Mouse (Mus musculus): ENCODE data around the gene Lpar3. TPM values are rescaled to one million over a fixed set of nuclear protein-coding genes. Genes with fewer than 3 reads are reported as not detected.

Lpar3 gene
- total and polyA plus RNA-seq, 3 experiments: 0.11 TPM; not detected in 2

DNA sequence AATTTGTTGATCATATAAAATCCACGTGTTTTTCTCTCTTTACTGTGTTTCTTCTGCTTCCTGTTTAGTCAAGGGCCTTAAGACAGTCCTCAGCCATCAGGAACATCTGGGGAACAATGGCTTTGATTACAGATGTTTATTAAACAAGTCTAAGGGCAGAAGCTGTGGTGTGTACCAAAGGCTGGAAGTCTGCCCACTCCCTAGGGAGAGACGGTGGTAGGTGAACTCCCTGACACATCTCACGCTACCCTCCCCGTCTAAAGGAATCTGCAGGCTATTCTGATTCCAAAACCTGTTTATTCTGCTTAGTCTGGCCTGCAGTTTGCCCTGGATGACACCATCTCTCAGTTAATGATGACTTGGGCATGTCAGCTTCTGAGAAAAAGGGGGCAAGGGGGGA, 13.0 kb downstream of the Lpar3 start:
- no peak overlapping the region for H3K4me3 ChIP-seq (ENCODE audit: low read depth, low read length)
- no peaks in the 10 kb centered on the region for H3K9me3 ChIP-seq (replicated peaks)
- DNase-seq (ENCODE audit: low spot score): no peak
- TF ChIP-seq TAL1 (conservative IDR thresholded peaks at IDR 0.05; ENCODE audit: low read depth, low read length) (no peak), CTCF (IDR thresholded peaks at IDR 0.05; ENCODE audit: low read depth, low read length) (no peak), GATA1 (IDR thresholded peaks at IDR 0.05; ENCODE audit: borderline replicate concordance, low read length) (no peak), GATA2 (IDR thresholded peaks at IDR 0.05; ENCODE audit: borderline replicate concordance, low read depth, low read length) (no peak), POLR2AphosphoS5 (IDR thresholded peaks at IDR 0.05; ENCODE audit: insufficient replicate concordance, low read depth, low read length) (no peak)
- H3K27me3 ChIP-seq (ENCODE audit: insufficient read depth, low read length): no peaks in the 10 kb centered on the region
- no peaks in the 10 kb centered on the region for H3K4me1 ChIP-seq (ENCODE audit: insufficient read depth, low read depth, low read length)
- ATAC-seq (ENCODE audit: extremely low read depth, insufficient number of reproducible peaks, low FRiP score, poor library complexity, severe bottlenecking): no peak
- no peaks in the 10 kb centered on the region for H3K36me3 ChIP-seq (replicated peaks)

DNA sequence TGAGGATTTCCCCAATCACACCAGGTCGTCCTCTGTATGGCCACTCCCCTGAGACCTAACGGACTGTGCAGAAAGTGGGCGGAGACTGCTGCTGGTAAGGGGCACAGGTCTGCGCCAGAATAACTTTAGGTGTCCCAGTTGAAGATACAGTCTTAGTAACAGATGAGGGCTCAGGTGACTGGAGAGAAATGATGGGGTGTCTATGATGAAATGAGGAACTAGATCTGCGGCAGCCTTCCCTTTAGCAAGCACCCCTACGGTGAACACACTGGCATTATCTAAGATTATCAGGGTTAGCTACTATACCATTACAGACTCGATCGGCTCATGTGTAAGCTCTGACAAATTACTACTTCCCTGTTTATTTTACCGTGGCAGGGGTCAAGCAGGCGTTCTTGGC, 13.8 kb downstream of the Lpar3 start:
- Histone ChIP-seq H3K4me3 (ENCODE audit: low read depth, low read length) (no peak overlapping the region), H3K27me3 (ENCODE audit: insufficient read depth, low read length) (no peaks in the 10 kb centered on the region), H3K4me1 (ENCODE audit: insufficient read depth, low read depth, low read length) (no peaks in the 10 kb centered on the region), H3K9me3 (replicated peaks) (no peaks in the 10 kb centered on the region), H3K36me3 (replicated peaks) (no peaks in the 10 kb centered on the region)
- ATAC-seq (ENCODE audit: extremely low read depth, insufficient number of reproducible peaks, low FRiP score, poor library complexity, severe bottlenecking) (no peak; the same call in 1 of the 2 replicates), DNase-seq (ENCODE audit: low spot score) (no peak)
- TF ChIP-seq POLR2AphosphoS5 (IDR thresholded peaks at IDR 0.05; ENCODE audit: insufficient replicate concordance, low read depth, low read length) (no peak), CTCF (IDR thresholded peaks at IDR 0.05; ENCODE audit: low read depth, low read length) (no peak), TAL1 (conservative IDR thresholded peaks at IDR 0.05; ENCODE audit: low read depth, low read length) (no peak), GATA1 (IDR thresholded peaks at IDR 0.05; ENCODE audit: borderline replicate concordance, low read length) (no peak), GATA2 (IDR thresholded peaks at IDR 0.05; ENCODE audit: borderline replicate concordance, low read depth, low read length) (no peak)

DNA sequence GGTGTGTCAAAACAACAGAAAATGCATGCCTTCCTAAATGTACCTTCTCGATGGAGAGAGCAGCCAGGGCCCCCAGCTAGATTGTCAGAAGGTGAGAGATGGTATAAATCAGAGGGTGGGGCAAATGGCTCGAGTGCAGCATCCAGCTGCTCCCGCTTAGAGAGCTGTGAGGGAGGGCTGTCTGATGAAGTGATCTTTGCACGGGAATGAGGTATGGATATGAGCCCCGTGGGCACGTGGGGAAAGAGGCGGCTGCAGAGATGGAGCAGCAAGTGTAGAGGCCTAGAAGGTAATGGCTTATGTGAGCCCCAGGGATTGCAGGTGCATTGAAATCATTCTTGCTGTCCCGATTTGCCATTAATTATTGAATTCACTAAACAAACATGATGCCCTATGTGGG, 15.5 kb downstream of the Lpar3 start:
- TF ChIP-seq CTCF (IDR thresholded peaks at IDR 0.05; ENCODE audit: low read depth, low read length) (no peak), GATA2 (IDR thresholded peaks at IDR 0.05; ENCODE audit: borderline replicate concordance, low read depth, low read length) (no peak), TAL1 (conservative IDR thresholded peaks at IDR 0.05; ENCODE audit: low read depth, low read length) (no peak), POLR2AphosphoS5 (IDR thresholded peaks at IDR 0.05; ENCODE audit: insufficient replicate concordance, low read depth, low read length) (no peak), GATA1 (IDR thresholded peaks at IDR 0.05; ENCODE audit: borderline replicate concordance, low read length) (no peak)
- ATAC-seq (ENCODE audit: extremely low read depth, insufficient number of reproducible peaks, low FRiP score, poor library complexity, severe bottlenecking) (no peak), DNase-seq (ENCODE audit: low spot score) (no peak)
- Histone ChIP-seq H3K4me1 (ENCODE audit: insufficient read depth, low read depth, low read length) (no peaks in the 10 kb centered on the region), H3K36me3 (replicated peaks) (no peaks in the 10 kb centered on the region), H3K9me3 (replicated peaks) (no peaks in the 10 kb centered on the region), H3K4me3 (ENCODE audit: low read depth, low read length) (no peak overlapping the region), H3K27me3 (ENCODE audit: insufficient read depth, low read length) (no peaks in the 10 kb centered on the region)

DNA sequence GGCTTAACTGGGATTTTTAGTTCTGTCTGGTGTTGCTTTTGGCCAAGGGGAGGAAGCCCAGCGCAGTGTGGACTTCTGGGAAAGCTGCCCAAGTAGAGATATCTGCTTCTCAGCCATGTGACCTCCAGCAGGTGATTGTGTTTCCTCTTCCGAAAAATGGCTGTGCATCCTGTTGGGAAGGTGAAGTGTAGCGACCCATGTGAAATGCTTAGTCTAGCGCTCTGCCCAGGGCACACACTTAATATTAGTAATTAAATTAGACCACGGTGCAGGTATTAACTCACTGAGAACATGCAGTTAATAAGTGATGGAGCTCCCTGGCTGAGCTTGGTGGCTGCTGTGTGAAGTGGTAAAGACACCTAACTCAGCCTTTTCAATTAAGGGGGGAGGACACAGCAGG, 16.9 kb downstream of the Lpar3 start:
- no peak for DNase-seq (ENCODE audit: low spot score)
- Histone ChIP-seq H3K27me3 (ENCODE audit: insufficient read depth, low read length) (no peaks in the 10 kb centered on the region), H3K4me3 (ENCODE audit: low read depth, low read length) (no peak overlapping the region), H3K4me1 (ENCODE audit: insufficient read depth, low read depth, low read length) (no peaks in the 10 kb centered on the region), H3K36me3 (replicated peaks) (no peaks in the 10 kb centered on the region), H3K9me3 (replicated peaks) (no peaks in the 10 kb centered on the region)
- no peak for TF ChIP-seq CTCF (IDR thresholded peaks at IDR 0.05; ENCODE audit: low read depth, low read length)
- ATAC-seq (ENCODE audit: extremely low read depth, insufficient number of reproducible peaks, low FRiP score, poor library complexity, severe bottlenecking): no peak

DNA sequence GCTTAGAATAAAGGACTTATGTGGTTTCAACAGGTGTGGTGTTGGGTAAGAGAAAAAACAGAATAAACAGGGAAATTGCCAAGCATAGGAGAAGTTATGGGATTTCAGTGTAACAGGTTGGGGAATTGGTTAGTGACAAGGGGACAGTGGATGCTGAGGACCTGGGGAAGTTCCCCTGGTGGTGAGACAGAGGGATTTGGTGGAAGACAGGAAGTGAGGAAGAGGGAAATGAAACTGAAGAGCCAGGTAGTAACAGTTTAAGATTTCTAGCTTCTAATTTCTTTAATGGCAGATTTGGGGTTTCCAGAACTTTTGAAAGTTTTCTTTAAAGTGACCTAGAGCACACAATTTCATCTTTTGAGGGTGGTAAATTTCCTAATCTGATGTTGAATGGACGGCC, 23.9 kb downstream of the Lpar3 start:
- Histone ChIP-seq H3K4me1 (ENCODE audit: insufficient read depth, low read depth, low read length) (no peaks in the 10 kb centered on the region), H3K27me3 (ENCODE audit: insufficient read depth, low read length) (no peaks in the 10 kb centered on the region), H3K9me3 (replicated peaks) (no peaks in the 10 kb centered on the region), H3K36me3 (replicated peaks) (no peaks in the 10 kb centered on the region), H3K4me3 (ENCODE audit: low read depth, low read length) (no peak overlapping the region)
- TF ChIP-seq TAL1 (conservative IDR thresholded peaks at IDR 0.05; ENCODE audit: low read depth, low read length) (no peak), GATA1 (IDR thresholded peaks at IDR 0.05; ENCODE audit: borderline replicate concordance, low read length) (no peak), GATA2 (IDR thresholded peaks at IDR 0.05; ENCODE audit: borderline replicate concordance, low read depth, low read length) (no peak), CTCF (IDR thresholded peaks at IDR 0.05; ENCODE audit: low read depth, low read length) (no peak), POLR2AphosphoS5 (IDR thresholded peaks at IDR 0.05; ENCODE audit: insufficient replicate concordance, low read depth, low read length) (no peak)
- ATAC-seq (ENCODE audit: extremely low read depth, insufficient number of reproducible peaks, low FRiP score, poor library complexity, severe bottlenecking) (no peak), DNase-seq (ENCODE audit: low spot score) (no peak)

DNA sequence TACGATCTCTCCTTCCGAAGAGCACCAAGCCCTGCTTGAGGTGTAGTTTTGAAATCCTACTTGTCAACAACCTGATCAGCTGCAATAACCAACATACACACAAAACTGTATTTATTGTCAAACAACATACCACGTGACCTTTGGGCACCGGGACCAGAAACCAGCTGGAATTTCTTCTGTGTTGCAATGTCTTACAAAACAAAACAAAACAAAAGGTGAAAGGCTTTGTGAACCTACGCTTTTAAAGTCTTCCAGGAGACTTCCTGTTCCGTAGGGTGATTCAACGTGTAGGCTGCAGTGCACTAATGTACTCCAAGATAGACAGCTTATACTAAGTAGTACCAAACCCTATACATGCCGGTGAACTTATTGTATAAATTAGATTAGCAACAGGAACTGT, 25.8 kb downstream of the Lpar3 start:
- H3K27me3 ChIP-seq (ENCODE audit: insufficient read depth, low read length): no peaks in the 10 kb centered on the region
- TF ChIP-seq CTCF (IDR thresholded peaks at IDR 0.05; ENCODE audit: low read depth, low read length): no peak
- TF ChIP-seq GATA1 (IDR thresholded peaks at IDR 0.05; ENCODE audit: borderline replicate concordance, low read length): no peak
- TF ChIP-seq POLR2AphosphoS5 (IDR thresholded peaks at IDR 0.05; ENCODE audit: insufficient replicate concordance, low read depth, low read length): no peak
- TF ChIP-seq GATA2 (IDR thresholded peaks at IDR 0.05; ENCODE audit: borderline replicate concordance, low read depth, low read length): no peak
- no peak for TF ChIP-seq TAL1 (conservative IDR thresholded peaks at IDR 0.05; ENCODE audit: low read depth, low read length)
- no peak overlapping the region for H3K4me3 ChIP-seq (ENCODE audit: low read depth, low read length)
- DNase-seq (ENCODE audit: low spot score) (no peak), ATAC-seq (ENCODE audit: extremely low read depth, insufficient number of reproducible peaks, low FRiP score, poor library complexity, severe bottlenecking) (no peak)
- no peaks in the 10 kb centered on the region for H3K9me3 ChIP-seq (replicated peaks)
- H3K4me1 ChIP-seq (ENCODE audit: insufficient read depth, low read depth, low read length): no peaks in the 10 kb centered on the region
- no peaks in the 10 kb centered on the region for H3K36me3 ChIP-seq (replicated peaks)

DNA sequence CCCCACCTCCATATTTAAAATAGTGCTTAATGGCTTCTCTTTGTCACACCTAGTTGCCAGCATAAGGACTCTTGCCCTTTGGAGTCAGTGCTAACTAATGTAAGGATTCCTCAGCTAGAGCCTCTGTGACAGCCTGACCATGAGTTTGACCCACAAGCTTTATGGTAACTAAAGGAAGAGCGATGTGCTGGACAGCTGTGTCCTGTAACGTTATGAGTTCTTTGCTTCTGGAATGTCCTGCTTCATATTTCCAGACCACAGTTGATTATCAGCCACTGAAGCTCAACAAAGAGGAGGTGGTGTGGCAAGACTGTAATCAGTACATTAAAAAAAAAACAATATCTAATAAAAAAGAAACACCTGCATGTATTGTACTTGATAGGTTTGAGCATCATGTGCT, 26.2 kb downstream of the Lpar3 start:
- H3K27me3 ChIP-seq (ENCODE audit: insufficient read depth, low read length): no peaks in the 10 kb centered on the region
- DNase-seq (ENCODE audit: low spot score): no peak
- H3K9me3 ChIP-seq (replicated peaks): no peaks in the 10 kb centered on the region
- no peaks in the 10 kb centered on the region for H3K4me1 ChIP-seq (ENCODE audit: insufficient read depth, low read depth, low read length)
- no peaks in the 10 kb centered on the region for H3K36me3 ChIP-seq (replicated peaks)
- H3K4me3 ChIP-seq (ENCODE audit: low read depth, low read length): no peak overlapping the region
- no peak for ATAC-seq (ENCODE audit: extremely low read depth, insufficient number of reproducible peaks, low FRiP score, poor library complexity, severe bottlenecking)
- TF ChIP-seq TAL1 (conservative IDR thresholded peaks at IDR 0.05; ENCODE audit: low read depth, low read length): no peak
- no peak for TF ChIP-seq GATA1 (IDR thresholded peaks at IDR 0.05; ENCODE audit: borderline replicate concordance, low read length)
- no peak for TF ChIP-seq POLR2AphosphoS5 (IDR thresholded peaks at IDR 0.05; ENCODE audit: insufficient replicate concordance, low read depth, low read length)
- TF ChIP-seq GATA2 (IDR thresholded peaks at IDR 0.05; ENCODE audit: borderline replicate concordance, low read depth, low read length): no peak
- no peak for TF ChIP-seq CTCF (IDR thresholded peaks at IDR 0.05; ENCODE audit: low read depth, low read length)
